Mouse (Mus musculus) forelimb bud, embryonic 11.5 days (tissue): Measurements from ENCODE around the gene Cox7a2l.

Experiments used
- DNase-seq: peaks from one replicate; pipeline ENCODE4 v3.0.0-alpha.2; 2012; ENCODE audit warnings: low read depth, low spot score

Cox7a2l gene

GRCm38 (mm10) chr17:83517280-83518015 lies at the start of gene Cox7a2l:
Gene Cox7a2l (minus strand): TSS chr17:83517330.
- no peak for DNase-seq

DNA sequence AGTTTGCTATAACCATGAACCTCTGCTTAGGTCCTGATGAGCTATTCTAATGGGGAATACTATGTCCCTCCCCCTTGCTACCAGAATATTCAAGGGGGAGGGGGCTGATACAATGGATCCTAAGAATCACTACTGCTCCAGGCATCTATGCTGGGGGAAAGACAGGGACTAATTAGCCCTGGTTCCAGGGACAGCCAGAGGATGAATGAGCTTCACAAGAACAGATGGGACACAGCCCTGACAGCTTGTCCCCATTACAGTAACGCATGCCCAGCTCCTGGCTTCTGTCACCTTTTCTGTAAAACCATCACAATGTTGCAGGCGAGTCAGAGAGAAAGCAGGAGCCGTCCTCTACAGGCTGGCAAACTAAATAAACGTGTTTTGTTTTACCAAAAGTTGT lies 48.4 kb upstream of the Cox7a2l start:
- DNase-seq = no peak

DNA sequence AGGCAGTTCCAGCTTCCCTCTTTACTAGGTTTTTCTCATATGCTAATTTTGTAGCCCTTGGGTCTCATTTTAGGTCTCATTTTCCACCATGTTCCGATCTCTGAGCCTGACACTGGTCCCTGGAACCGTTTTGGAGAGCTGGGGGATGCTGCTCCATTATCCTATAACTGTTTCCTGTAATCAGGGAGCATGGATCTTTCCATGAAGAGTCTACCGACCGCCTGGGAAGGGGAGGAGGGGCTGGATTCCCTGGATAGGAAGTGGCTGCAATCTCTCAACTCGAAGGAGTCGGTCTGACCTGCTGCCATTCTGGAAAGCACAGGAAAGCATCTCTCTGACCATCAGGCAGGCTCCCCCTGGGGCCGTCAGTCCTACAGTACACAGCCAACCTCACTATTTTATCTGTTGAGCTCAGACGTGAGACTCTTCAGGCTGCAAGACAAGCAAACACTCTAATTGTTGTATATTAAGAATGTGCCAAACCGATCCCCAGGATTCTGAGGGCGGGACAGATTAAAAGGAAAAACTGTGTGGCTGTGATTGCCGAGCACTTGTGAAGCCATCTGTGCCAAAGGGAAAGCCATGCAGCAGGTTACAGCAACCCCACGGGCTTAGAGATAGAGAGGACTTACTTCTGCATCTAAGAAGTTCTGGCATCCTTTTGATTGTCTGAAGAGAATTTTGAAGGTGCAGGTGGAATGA lies 47.1 kb upstream of the Cox7a2l start:
- DNase-seq = no peak

DNA sequence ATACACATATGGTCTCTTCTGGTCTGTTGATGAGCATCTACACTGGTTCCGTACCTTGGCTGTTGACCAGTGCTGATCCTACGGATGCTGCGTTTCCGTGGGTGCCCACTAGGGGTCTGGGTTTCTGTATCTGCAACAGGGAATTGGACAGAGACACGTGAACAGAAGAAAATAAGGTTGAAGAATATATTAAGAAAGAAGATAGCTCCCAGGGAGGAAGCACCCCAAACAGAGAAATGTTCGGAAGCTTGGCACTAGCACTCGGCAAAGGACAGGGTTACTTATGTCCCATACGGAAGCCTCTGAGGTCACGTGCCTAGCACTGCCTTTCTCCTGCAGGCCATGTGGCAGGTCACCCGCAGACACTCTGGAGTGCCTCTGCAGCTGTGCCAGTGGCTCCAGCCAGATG lies 46.6 kb upstream of the Cox7a2l start:
- peak; percentile 53 for DNase-seq

DNA sequence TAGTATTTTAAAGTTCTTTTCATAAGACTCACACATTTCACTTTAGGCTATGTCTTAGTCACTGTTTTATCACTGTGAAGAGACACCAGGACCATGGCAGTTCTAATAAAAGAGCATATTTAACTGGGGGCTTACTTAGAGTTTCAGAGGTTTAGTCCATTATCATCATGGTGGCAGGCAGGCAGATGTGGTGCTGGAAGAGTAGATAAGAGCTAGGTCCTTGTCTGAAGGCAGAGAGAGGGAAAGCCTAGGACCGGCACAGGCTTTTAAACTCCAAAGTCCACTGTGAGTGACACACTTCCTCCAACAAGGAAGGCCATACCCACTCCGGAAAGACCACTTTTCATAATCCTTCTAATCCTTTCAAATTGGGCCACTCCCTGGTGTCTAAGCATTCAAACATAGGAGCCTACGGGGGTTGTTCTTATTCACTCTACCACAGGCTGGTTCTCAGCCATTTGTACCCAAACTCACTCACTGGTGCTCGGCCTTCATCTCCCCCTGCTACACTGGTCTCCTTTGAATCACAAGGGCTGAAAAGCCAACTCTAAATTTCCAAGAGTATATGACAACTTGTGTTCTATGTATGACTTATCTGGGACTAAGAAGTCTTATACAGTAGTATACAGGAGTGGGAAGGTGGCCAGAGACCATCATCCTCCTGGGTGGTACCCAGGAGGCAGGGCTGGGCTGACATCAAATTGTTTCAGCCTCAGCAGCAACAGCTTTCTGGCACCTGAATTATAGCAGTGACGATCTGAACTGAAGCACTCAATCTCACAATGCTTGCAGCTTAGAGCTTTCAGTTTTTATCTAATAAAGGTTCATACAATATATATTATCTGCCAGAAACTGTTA lies 45.3 kb upstream of the Cox7a2l start:
- no peak for DNase-seq

DNA sequence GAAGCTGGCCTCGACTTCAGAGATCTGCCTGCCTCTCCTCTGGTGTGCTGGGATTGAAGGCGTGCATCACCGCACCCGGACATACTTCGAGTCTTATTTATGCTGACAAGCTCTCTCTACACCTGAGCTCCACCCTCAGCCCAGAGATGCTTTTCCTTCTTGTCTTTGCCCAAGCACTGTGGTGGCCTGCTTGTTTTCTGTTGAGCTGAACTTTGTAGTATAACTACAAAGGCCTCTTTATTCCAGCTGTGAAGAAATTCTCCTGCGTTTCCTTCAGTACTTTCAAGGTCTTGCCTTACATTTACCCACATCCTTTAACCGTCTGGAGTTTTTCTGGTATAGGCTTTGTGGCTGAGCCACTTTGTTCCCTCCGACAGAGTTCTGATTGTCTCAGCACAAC lies 42.0 kb upstream of the Cox7a2l start:
- no peak for DNase-seq

- DNase-seq = no peak
These were observed 38.7 kb upstream of the Cox7a2l start for GRCm38 (mm10) chr17:83555836-83556235.

- DNase-seq = no peak
These were observed 37.9 kb upstream of the Cox7a2l start for GRCm38 (mm10) chr17:83554997-83555396.

DNA sequence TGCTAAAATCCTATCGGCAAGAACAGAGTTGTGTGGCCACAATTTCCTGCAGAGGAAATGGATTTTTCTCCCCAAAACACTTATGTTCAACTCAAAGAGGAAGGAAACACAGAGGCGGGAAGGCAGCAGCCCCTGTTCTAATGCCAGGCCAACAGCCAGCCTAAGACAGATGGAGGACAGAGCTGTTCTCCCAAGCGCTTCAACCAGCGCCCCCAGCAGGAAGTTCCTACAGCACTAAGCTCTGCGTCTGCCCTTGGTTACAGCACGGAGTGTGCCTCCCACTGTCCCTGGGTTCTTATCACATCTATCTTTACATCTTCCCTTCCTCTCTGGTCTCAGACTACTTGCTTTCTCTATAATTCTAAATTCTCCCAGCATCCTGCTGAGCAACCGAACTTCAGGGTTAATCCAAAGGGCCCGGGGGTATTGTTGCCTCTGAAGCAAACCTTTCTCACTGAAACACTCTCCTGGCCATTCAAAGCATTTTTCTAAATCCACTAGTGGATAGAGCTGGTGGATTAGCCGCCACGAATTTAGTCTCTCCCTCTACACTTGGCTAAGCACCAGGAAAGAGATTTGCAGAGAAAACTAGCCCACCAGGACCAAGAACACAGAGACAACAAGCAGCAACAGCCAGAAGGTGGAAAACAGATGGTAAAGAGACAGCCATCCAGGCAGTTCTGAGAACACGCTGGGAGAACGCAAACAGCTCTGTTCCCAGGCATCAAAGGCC lies 31.5 kb upstream of the Cox7a2l start:
- DNase-seq = no peak

DNA sequence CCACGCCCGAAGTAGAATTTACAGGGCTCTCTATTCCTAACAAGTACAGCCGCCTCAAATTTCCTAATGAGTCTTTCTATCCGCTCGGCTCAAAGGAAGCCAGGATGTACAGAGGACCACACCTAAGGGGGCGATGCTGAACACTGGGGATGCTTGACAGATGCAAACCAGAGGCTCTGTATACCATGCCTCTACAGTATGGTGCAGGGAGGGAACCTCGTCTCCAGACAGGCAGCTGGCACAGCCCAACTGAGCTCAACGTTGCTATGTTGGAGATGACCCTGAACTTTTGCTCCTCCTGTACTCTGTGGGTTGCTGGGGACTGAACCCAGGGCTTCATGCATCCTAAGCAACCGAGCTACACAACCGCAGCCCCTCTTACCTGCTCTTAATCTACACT lies 30.0 kb upstream of the Cox7a2l start:
- no peak for DNase-seq

DNA sequence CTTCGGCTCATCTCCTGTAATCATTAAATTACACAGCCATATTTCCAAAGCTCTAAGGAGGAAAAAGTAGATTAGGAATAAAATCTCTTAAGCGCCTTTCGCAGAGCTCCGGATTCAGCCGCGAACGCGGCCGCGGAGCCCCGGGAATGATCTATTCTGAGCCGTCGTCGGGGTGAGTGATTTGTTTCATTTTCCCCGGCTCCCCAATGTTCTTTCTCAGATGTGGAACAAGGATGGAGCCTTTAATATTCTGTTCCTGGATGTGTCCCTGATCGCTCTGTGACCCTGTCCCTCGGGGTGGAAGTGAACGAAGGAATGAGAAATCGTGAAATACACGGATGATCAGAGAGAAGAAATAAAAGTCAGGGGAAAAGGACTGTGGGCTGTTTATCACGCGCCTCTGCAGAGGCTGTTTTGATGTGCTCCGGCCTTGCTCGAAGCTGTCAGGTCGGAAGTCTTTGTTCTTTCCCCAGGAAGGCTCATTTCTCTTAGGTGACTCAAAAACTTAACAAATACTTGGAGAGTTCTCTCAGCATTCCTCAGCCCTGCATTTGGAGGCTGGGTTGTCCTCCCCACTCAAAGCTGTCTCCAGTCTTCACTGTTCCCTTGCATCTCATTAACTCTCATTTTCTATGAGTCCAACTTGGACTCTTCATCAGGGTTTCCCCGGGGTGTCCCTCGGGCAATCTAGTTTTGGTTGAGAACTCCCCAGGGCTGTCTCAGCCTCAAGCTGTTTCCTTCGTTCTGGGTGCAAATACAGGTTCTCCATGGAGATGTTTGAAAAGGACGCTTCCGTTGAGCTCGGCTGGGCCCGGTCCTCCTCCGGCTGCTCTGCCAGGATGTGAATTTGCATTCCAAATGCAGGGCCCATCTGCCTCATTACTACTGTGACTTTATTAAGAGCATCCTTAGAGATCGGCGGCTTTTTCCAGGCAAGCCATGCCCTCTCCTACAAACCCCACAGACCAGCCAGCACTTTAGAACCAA lies 28.9 kb upstream of the Cox7a2l start:
- DNase-seq = no peak

DNA sequence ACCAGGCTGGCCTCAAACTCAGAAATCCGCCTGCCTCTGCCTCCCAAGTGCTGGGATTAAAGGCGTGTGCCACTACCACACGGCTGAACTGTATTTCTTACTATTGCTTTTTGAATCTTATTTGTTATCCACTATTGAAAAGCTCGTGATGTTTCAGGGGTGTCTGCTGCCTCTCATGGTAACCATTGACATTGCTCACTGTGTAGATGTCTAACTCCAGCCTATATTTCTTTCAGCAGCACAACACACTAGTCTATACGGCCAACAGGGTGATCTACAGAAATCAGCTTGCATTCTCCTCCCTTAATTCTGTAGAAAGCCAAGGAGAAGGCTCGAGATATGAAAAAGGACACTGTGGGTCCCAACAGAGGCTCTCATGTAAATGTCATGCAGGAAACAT lies 28.1 kb upstream of the Cox7a2l start:
- no peak for DNase-seq

DNA sequence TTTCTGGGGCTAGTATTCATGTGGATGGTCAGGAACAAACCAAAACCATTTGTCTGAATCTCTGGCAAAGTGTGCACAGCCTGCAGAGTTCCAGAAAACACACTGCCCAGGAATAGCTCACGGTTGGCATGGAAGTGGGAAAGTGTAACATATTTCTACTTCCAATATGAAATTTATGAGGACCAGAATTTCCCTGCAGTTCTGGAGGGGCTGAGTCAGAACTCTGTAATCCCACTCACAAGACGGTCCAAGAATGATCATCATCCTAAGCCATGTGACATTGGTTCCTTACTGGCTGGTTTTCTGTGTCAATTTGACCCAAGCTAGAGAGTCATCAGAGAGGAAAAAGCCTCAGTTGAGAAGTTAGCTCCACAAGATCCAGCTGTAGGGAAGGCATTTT lies 25.3 kb upstream of the Cox7a2l start:
- DNase-seq = no peak

- no peak for DNase-seq
These were observed 22.3 kb upstream of the Cox7a2l start for GRCm38 (mm10) chr17:83539262-83540037.

DNA sequence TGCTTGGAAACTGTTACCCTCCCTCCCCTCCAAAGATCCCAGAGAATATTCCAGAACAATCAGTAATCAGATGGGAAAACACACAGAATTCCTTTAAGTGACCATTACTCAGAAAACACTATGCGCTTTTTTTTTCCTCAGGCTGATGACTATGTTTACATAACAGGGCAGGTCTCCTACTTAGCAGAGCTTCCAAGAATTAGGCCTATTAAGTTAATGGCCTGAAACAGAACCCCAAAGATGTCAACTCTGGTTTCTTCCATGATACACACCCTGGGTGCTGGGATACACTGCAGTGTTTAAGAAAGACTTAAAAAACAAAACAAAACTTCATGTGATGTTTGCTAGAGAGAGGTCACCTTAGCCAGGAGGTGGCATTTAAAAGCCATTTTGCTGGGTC lies 21.6 kb upstream of the Cox7a2l start:
- DNase-seq = no peak

DNA sequence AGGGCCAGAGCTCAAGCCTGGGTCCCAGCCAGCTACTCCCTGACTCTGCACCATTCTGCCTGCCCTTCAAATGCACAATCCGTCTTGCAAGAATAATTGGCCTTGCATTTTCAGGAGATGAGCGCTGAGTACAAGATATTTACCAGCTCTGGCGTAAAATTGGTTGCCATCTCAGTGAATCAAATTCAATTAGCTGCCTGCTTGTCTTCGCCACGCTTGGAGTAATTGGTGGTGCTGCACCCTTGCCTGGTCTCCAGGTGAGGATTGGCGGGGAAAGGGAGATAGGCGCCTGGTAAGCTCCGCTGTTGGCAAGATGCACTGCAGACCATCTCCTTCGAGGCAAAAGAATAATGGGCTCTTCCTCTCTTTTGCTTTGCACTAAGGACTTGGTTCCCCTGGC lies 21.0 kb upstream of the Cox7a2l start:
- DNase-seq = no peak

- no peak for DNase-seq
These were observed 16.0 kb upstream of the Cox7a2l start for GRCm38 (mm10) chr17:83533150-83533549.

DNA sequence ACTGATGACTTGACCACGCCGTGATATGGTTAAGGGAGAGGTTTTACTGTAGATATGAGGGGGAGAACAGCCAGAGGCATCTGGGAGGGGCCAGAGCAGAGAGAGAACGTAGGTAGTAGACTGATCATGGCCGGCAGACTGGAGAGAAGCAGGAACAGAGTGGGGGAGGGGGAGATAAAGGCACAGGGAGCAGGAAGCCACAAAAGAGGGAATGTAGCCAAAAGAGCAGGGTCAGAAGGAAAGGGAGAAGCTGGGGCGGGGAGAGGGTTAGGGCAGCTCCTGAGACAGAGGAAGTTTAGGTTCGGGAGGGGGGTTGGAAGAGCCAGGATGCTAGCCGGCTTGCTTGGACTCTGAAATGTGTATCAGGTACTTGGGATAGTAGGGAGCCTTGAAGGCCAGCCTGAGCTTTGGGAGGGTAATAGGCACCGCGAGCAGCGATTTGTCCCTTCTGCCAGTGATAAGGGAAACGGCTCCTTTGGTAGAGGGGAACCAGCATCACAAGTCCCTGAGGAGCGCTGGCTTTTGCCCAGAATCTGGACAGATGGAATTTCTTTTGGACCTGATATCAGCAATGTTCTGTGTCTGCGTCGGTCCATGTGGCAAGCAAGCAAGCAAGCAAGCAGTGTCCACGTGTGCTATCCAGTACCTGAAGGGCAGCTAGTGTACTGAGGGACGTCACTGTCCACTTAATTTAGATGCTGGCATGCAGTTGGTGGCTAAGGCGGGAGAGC lies 10.7 kb upstream of the Cox7a2l start:
- DNase-seq = peak; percentile 51
